Mouse (Mus musculus) intestine, embryonic 16.5 days (tissue): ENCODE data around the gene Ppan. TPM values are rescaled to one million over a fixed set of nuclear protein-coding genes. Genes with fewer than 3 reads are reported as not detected.
A peak's percentile ranks its signal among the peaks of the same experiment; 100 is the strongest.

Source experiments
- ATAC-seq: fragments of 200-750 bp; cut with Nextera tagmentation; 2 replicates; pipeline ENCODE4 v1.8.0; 2017; ENCODE audit warnings: moderate TSS enrichment, moderate library complexity
- H3K27ac ChIP-seq: fragments of 300-500 bp; sonication (generic); 2 replicates; pipeline ENCODE4 v1.5.1; 2014; ENCODE audit warnings: mild to moderate bottlenecking, low read length
- H3K27me3 ChIP-seq: fragments of 300-500 bp; sonication (generic); replicated peaks from 2 replicates; pipeline ENCODE4 v1.6.1; 2014; ENCODE audit warnings: low read length, control low read depth, mixed read lengths; ENCODE audit not compliant: control insufficient read depth, insufficient read depth
- H3K36me3 ChIP-seq: fragments of 300-500 bp; sonication (generic); 2 replicates; pipeline ENCODE4 v1.6.1; 2014; ENCODE audit warnings: low read length, control low read depth; ENCODE audit not compliant: control insufficient read depth, insufficient read depth
- H3K4me1 ChIP-seq: fragments of 300-500 bp; sonication (generic); 2 replicates; pipeline ENCODE4 v1.6.1; 2014; ENCODE audit warnings: low read length, control low read depth, mixed read lengths; ENCODE audit not compliant: control insufficient read depth, insufficient read depth
- H3K4me2 ChIP-seq: fragments of 300-500 bp; sonication (generic); 2 replicates; pipeline ENCODE4 v1.6.1; 2014; ENCODE audit warnings: low read depth, low read length, control low read depth
- H3K4me3 ChIP-seq: fragments of 300-500 bp; sonication (generic); 2 replicates; pipeline ENCODE4 v1.5.1; 2014; ENCODE audit warnings: mild to moderate bottlenecking, low read length
- H3K9ac ChIP-seq: fragments of 300-500 bp; sonication (generic); 2 replicates; pipeline ENCODE4 v1.6.1; 2014; ENCODE audit warnings: low read depth, low read length
- H3K9me3 ChIP-seq: fragments of 300-500 bp; sonication (generic); 2 replicates; pipeline ENCODE4 v1.6.1; 2016; ENCODE audit warnings: low read length, control low read depth; ENCODE audit not compliant: control insufficient read depth
- WGBS: fragments of 180-500 bp; shearing (Covaris S2); extraction: QIAGEN DNeasy Blood & Tissue Kit; methylation state at CpG from one replicate; pipeline ENCODE4 v1.1.7; 2014; 5-methylcytosine and 5-hydroxymethylcytosine counted together
- microRNA-seq: library from miRNA; unstranded; fragments of <30 nt; microRNA quantifications from one replicate; pipeline ENCODE4, GENCODE M21; 2016
- polyA plus RNA-seq: library from polyadenylated mRNA; unstranded; fragments of >200 nt; fragmentation: Nextera tagmentation; extraction: Ambion mirVana; gene quantifications from 2 replicates; pipeline ENCODE4 v1.2.1, GENCODE M21; 2015

Gene Ppan
- polyA plus RNA-seq, 1 experiment from 2014 or later = 97.6 TPM

- Histone ChIP-seq H3K9ac (peak overlapping the region; percentile 31; the same call in 1 of the 2 replicates), H3K4me1 (peaks cover 13% of the 10 kb centered on the region), H3K4me2 (no peak overlapping the region), H3K4me3 (no peak overlapping the region), H3K27ac (no peak overlapping the region), H3K9me3 (no peaks in the 10 kb centered on the region), H3K36me3 (peaks cover 7% of the 10 kb centered on the region; the same call in 1 of the 2 replicates), H3K27me3 (no peaks in the 10 kb centered on the region)
- WGBS = 13% methylated on average over 13 of the region's 13 CpGs
- 0 out of 2 replicates have a peak, but pooled peaks have one; percentile 11 for ATAC-seq
These were observed 13.6 kb downstream of the Ppan start for GRCm38 (mm10) chr9:20901466-20902173.

GRCm38 (mm10) chr9:20902174-20902491, 14.2 kb downstream of the Ppan start:
- 20% methylated on average over 6 of the region's 6 CpGs for WGBS
- Histone ChIP-seq H3K4me1 (peaks cover 9% of the 10 kb centered on the region), H3K27me3 (no peaks in the 10 kb centered on the region), H3K9me3 (no peaks in the 10 kb centered on the region), H3K4me3 (no peak overlapping the region), H3K27ac (no peak overlapping the region), H3K4me2 (no peak overlapping the region), H3K9ac (0 out of 2 replicates have a peak overlapping the region, but pooled peaks have one; percentile 31), H3K36me3 (peaks cover 8% of the 10 kb centered on the region; the same call in 1 of the 2 replicates)
- no peak for ATAC-seq

GRCm38 (mm10) chr9:20909948-20910347, 22.0 kb downstream of the Ppan start:
- no peak overlapping the region for H3K27ac ChIP-seq
- no peak overlapping the region for H3K9ac ChIP-seq
- no peaks in the 10 kb centered on the region for H3K9me3 ChIP-seq
- ATAC-seq = no peak
- no peaks in the 10 kb centered on the region for H3K4me1 ChIP-seq
- no peaks in the 10 kb centered on the region for H3K27me3 ChIP-seq
- H3K4me3 ChIP-seq = no peak overlapping the region
- 93% methylated on average over 9 of the region's 9 CpGs for WGBS
- peaks cover 54% of the 10 kb centered on the region for H3K36me3 ChIP-seq
- no peak overlapping the region for H3K4me2 ChIP-seq

GRCm38 (mm10) chr9:20916160-20916559, 28.2 kb downstream of the Ppan start:
- Histone ChIP-seq H3K9ac (no peak overlapping the region), H3K9me3 (no peaks in the 10 kb centered on the region), H3K36me3 (peaks cover 54% of the 10 kb centered on the region), H3K4me3 (no peak overlapping the region), H3K4me1 (no peaks in the 10 kb centered on the region), H3K27ac (no peak overlapping the region), H3K4me2 (no peak overlapping the region), H3K27me3 (no peaks in the 10 kb centered on the region)
- no peak for ATAC-seq
- WGBS = 81% methylated on average over 4 of the region's 4 CpGs

GRCm38 (mm10) chr9:20923258-20923657, 35.3 kb downstream of the Ppan start:
- Histone ChIP-seq H3K9ac (no peak overlapping the region), H3K27ac (no peak overlapping the region), H3K4me2 (no peak overlapping the region), H3K27me3 (no peaks in the 10 kb centered on the region), H3K4me3 (no peak overlapping the region), H3K9me3 (no peaks in the 10 kb centered on the region), H3K36me3 (peaks cover 36% of the 10 kb centered on the region), H3K4me1 (no peaks in the 10 kb centered on the region)
- 89% methylated on average over 3 of the region's 3 CpGs for WGBS
- no peak for ATAC-seq

Small RNA genes lying within 50 kb of the gene (microRNA-seq; reads per million reads assigned to microRNA genes)
- 0.68 reads per million for gene Mir7081

Other genes starting within 250 kb of the Ppan start
- 356 and 361 TPM in 2 replicates for gene Ubl5, start 245.3 kb upstream of the Ppan start, polyA plus RNA-seq
- gene Fbxl12, start 243.4 kb upstream of the Ppan start, polyA plus RNA-seq = 16.5 and 17.3 TPM in 2 replicates
- gene Pin1, start 236.1 kb upstream of the Ppan start, polyA plus RNA-seq = 42.0 and 45.4 TPM in 2 replicates
- 6.7 and 7.8 TPM in 2 replicates for gene Olfm2, start 141.8 kb upstream of the Ppan start, polyA plus RNA-seq
- gene Col5a3, start 73.1 kb upstream of the Ppan start, polyA plus RNA-seq = 1.8 and 2.4 TPM in 2 replicates
- not detected in 2 replicates for gene Rdh8, start 69.7 kb upstream of the Ppan start, polyA plus RNA-seq
- 16.2 and 18.3 TPM in 2 replicates for gene A230050P20Rik, start 19.5 kb upstream of the Ppan start, polyA plus RNA-seq
- 10.7 and 11.2 TPM in 2 replicates for gene Angptl6, start 8.4 kb upstream of the Ppan start, polyA plus RNA-seq
- 261 and 297 TPM in 2 replicates for gene Eif3g, start 10.4 kb downstream of the Ppan start, polyA plus RNA-seq
- gene Dnmt1, start 71.7 kb downstream of the Ppan start, polyA plus RNA-seq = 56.3 and 56.9 TPM in 2 replicates
- gene S1pr2, start 88.6 kb downstream of the Ppan start, polyA plus RNA-seq = 24.3 and 24.4 TPM in 2 replicates
- 165 and 181 TPM in 2 replicates for gene Mrpl4, start 114.6 kb downstream of the Ppan start, polyA plus RNA-seq
- 12.7 and 13.7 TPM in 2 replicates for gene Icam1, start 127.8 kb downstream of the Ppan start, polyA plus RNA-seq
- 1.8 and 5.4 TPM in 2 replicates for gene Icam4, start 141.2 kb downstream of the Ppan start, polyA plus RNA-seq
- 0.09 and 0.10 TPM in 2 replicates for gene Icam5, start 143.9 kb downstream of the Ppan start, polyA plus RNA-seq
- 0.51 and 1.3 TPM in 2 replicates for gene Zglp1, start 178.9 kb downstream of the Ppan start, polyA plus RNA-seq
- gene Gm49373, start 184.9 kb downstream of the Ppan start, polyA plus RNA-seq = 0.44 and 0.55 TPM in 2 replicates
- 63.3 and 69.8 TPM in 2 replicates for gene Fdx1l, start 185.4 kb downstream of the Ppan start, polyA plus RNA-seq
- gene Gm38431, start 203.8 kb downstream of the Ppan start, polyA plus RNA-seq = 2.5 and 2.9 TPM in 2 replicates
- 57.7 and 64.7 TPM in 2 replicates for gene Raver1, start 203.8 kb downstream of the Ppan start, polyA plus RNA-seq
- gene Tyk2, start 243.1 kb downstream of the Ppan start, polyA plus RNA-seq = 17.0 and 18.1 TPM in 2 replicates